10 mouse cellular contexts compared by ENCODE assay signal in the genomic region with DNA sequence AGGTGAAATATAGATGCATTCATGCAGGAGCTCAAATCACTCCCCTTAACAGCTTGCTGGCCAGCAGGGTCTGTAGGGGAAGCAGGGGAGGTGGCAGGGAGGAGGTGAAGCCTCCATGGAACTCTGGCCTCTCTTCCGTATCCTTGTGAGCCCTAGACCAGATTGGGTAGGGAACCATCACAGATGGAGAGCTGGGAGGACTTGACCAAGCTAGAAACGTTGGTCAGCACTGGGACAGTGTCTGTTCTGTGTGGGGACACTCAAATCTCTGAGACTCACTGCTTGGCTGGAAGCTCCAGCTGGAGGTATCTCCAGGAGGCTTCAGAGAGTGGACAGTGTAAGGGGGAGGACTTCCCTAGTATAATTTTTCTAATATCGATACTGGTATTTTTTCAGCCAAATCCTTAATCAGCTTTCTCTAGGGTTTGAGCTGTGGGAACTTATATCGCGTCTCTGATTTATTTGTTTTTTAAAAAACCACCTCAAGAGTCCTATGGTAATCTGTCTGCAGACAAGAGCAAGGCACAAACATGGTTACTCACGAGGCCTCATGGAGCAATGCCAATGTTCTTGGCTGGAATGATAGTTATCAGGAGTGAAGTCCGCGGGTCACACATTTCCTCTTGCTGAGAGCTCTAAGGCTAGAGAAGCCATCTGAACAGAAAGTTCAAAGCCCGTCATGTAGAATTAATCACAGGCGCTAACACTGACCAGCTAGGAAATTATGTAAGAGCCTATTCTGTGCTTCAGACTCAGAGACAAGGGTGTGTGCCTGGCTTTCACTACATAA. TPM values are rescaled to one million over a fixed set of nuclear protein-coding genes. Genes with fewer than 3 reads are reported as not detected.
A peak's percentile ranks its signal among the peaks of the same experiment; 100 is the strongest.
DNase-seq lines count a peak whose midpoint lies in the region; ATAC-seq and TF ChIP-seq lines count a peak whose summit lies in the region.
"Had no signal": no experiment of that assay in that cellular context is flagged by ENCODE, and none has a peak within 500 bp of the region (broad histone marks: within the 10 kb centered on the region; RNA-seq: fewer than 3 reads in every experiment).

No protein-coding gene starts in this region.

- peak overlapping the region; percentile 77 for H3K4me2 ChIP-seq in intestine, embryonic 15.5 days (replicated peaks)
- no peak overlapping the region; the same call in 1 of the 2 replicates for H3K4me2 ChIP-seq in intestine, embryonic 16.5 days (ENCODE audit: low read depth, low read length)
- peak overlapping the region; percentile 79; the same call in 1 of the 2 replicates for H3K4me2 ChIP-seq in stomach, embryonic 14.5 days (replicated peaks; ENCODE audit: low read depth, low read length)
- H3K4me2 ChIP-seq in stomach, postnatal 0 days (replicated peaks; ENCODE audit: low read depth) = no peak overlapping the region
- peak overlapping the region; percentile 80; the same call in 1 of the 2 replicates for H3K4me2 ChIP-seq in hindbrain, embryonic 13.5 days

- TF ChIP-seq CTCF in stomach, postnatal 0 days (IDR thresholded peaks at IDR 0.05; ENCODE audit: low read depth) = no peak

- no peaks in the 10 kb centered on the region for H3K27me3 ChIP-seq in intestine, embryonic 15.5 days (replicated peaks)
- H3K27me3 ChIP-seq in intestine, embryonic 16.5 days (replicated peaks; ENCODE audit: control insufficient read depth, insufficient read depth, low read length) = no peaks in the 10 kb centered on the region
- H3K27me3 ChIP-seq in stomach, embryonic 14.5 days (ENCODE audit: control insufficient read depth, insufficient read depth, low read length) = no peaks in the 10 kb centered on the region
- no peaks in the 10 kb centered on the region for H3K27me3 ChIP-seq in stomach, postnatal 0 days (ENCODE audit: control insufficient read depth, insufficient read depth, low read length)
- H3K27me3 ChIP-seq in hindbrain, embryonic 13.5 days = peaks cover 13% of the 10 kb centered on the region

- TF ChIP-seq EP300 in stomach, postnatal 0 days (optimal IDR thresholded peaks at IDR 0.05) = no peak

- H3K4me1 ChIP-seq in intestine, embryonic 15.5 days (replicated peaks) = no peaks in the 10 kb centered on the region
- peaks cover 2% of the 10 kb centered on the region; the same call in 1 of the 2 replicates for H3K4me1 ChIP-seq in intestine, embryonic 16.5 days (ENCODE audit: control insufficient read depth, insufficient read depth, low read length)
- H3K4me1 ChIP-seq in stomach, embryonic 14.5 days (ENCODE audit: control insufficient read depth, insufficient read depth, low read length) = no peaks in the 10 kb centered on the region
- H3K4me1 ChIP-seq in stomach, postnatal 0 days (replicated peaks; ENCODE audit: control insufficient read depth, insufficient read depth) = no peaks in the 10 kb centered on the region
- H3K4me1 ChIP-seq in hindbrain, embryonic 13.5 days (replicated peaks) = peaks cover 15% of the 10 kb centered on the region

- no peak overlapping the region for H3K27ac ChIP-seq in intestine, embryonic 15.5 days
- no peak overlapping the region for H3K27ac ChIP-seq in intestine, embryonic 16.5 days (ENCODE audit: low read length)
- H3K27ac ChIP-seq in stomach, embryonic 14.5 days (ENCODE audit: low read length) = no peak overlapping the region
- no peak overlapping the region for H3K27ac ChIP-seq in stomach, postnatal 0 days (replicated peaks)
- H3K27ac ChIP-seq in hindbrain, embryonic 13.5 days = no peak overlapping the region
- H3K27ac ChIP-seq: macrophage had no signal

- no peak for DNase-seq in stomach, postnatal 0 days (ENCODE audit: low spot score)
- no peak for DNase-seq in spleen, adult 18-20 months
- DNase-seq in embryo, embryonic 9.5 days (ENCODE audit: extremely low spot score) = no peak
- DNase-seq in kidney, postnatal 14 days = no peak
- DNase-seq: adrenal gland, postnatal 25 days had no signal

- no peaks in the 10 kb centered on the region for H3K9me3 ChIP-seq in intestine, embryonic 15.5 days
- no peaks in the 10 kb centered on the region for H3K9me3 ChIP-seq in intestine, embryonic 16.5 days (ENCODE audit: control insufficient read depth, low read length)
- no peaks in the 10 kb centered on the region for H3K9me3 ChIP-seq in stomach, embryonic 14.5 days (ENCODE audit: control insufficient read depth, low read depth, low read length)
- no peaks in the 10 kb centered on the region for H3K9me3 ChIP-seq in stomach, postnatal 0 days (ENCODE audit: control insufficient read depth, low read length)
- H3K9me3 ChIP-seq in hindbrain, embryonic 13.5 days = no peaks in the 10 kb centered on the region

- 72% methylated on average over 10 of the region's 10 CpGs for WGBS in intestine, embryonic 15.5 days
- 72% methylated on average over 10 of the region's 10 CpGs for WGBS in intestine, embryonic 16.5 days
- 66% methylated on average over 10 of the region's 10 CpGs for WGBS in stomach, embryonic 14.5 days
- 66% methylated on average over 10 of the region's 10 CpGs for WGBS in stomach, postnatal 0 days
- 83% methylated on average over 10 of the region's 10 CpGs for WGBS in hindbrain, embryonic 13.5 days

- no peaks in the 10 kb centered on the region for H3K36me3 ChIP-seq in intestine, embryonic 15.5 days
- H3K36me3 ChIP-seq in intestine, embryonic 16.5 days (ENCODE audit: control insufficient read depth, insufficient read depth, low read length) = no peaks in the 10 kb centered on the region
- H3K36me3 ChIP-seq in stomach, embryonic 14.5 days (ENCODE audit: control insufficient read depth, insufficient read depth, low read length) = no peaks in the 10 kb centered on the region
- H3K36me3 ChIP-seq in stomach, postnatal 0 days (ENCODE audit: control insufficient read depth, insufficient read depth, low read length) = no peaks in the 10 kb centered on the region
- H3K36me3 ChIP-seq in hindbrain, embryonic 13.5 days = no peaks in the 10 kb centered on the region

- ATAC-seq in intestine, embryonic 15.5 days = no peak
- no peak for ATAC-seq in intestine, embryonic 16.5 days
- ATAC-seq in stomach, embryonic 14.5 days (ENCODE audit: insufficient number of reproducible peaks, insufficient read depth, low FRiP score, low read depth) = no peak
- no peak for ATAC-seq in stomach, postnatal 0 days (ENCODE audit: low FRiP score, low TSS enrichment)
- 0 out of 2 replicates have a peak, but pooled peaks have one; percentile 0 for ATAC-seq in hindbrain, embryonic 13.5 days (ENCODE audit: low FRiP score)

- no peak overlapping the region for H3K4me3 ChIP-seq in intestine, embryonic 15.5 days (replicated peaks)
- H3K4me3 ChIP-seq in intestine, embryonic 16.5 days (ENCODE audit: low read length) = no peak overlapping the region
- no peak overlapping the region for H3K4me3 ChIP-seq in stomach, embryonic 14.5 days (ENCODE audit: low read depth, low read length)
- H3K4me3 ChIP-seq in stomach, postnatal 0 days (ENCODE audit: low read depth, low read length) = no peak overlapping the region
- H3K4me3 ChIP-seq in hindbrain, embryonic 13.5 days = no peak overlapping the region

- no peak overlapping the region for H3K9ac ChIP-seq in intestine, embryonic 15.5 days
- no peak overlapping the region for H3K9ac ChIP-seq in intestine, embryonic 16.5 days (ENCODE audit: low read depth, low read length)
- H3K9ac ChIP-seq in stomach, embryonic 14.5 days (replicated peaks; ENCODE audit: low read depth, low read length) = no peak overlapping the region
- no peak overlapping the region for H3K9ac ChIP-seq in stomach, postnatal 0 days (ENCODE audit: low read length)
- no peak overlapping the region for H3K9ac ChIP-seq in hindbrain, embryonic 13.5 days

RNA-seq across cellular contexts. Expression of a gene that starts 1.0 kb away (rescaled TPM):
- 2.8 and 3.2 TPM in 2 replicates for polyA plus RNA-seq in intestine, embryonic 15.5 days (2015; fragmentation: Nextera tagmentation; extraction: Ambion mirVana)
- 1.5 and 1.7 TPM in 2 replicates for polyA plus RNA-seq in intestine, embryonic 16.5 days (2015; fragmentation: Nextera tagmentation; extraction: Ambion mirVana)
- polyA plus RNA-seq in stomach, embryonic 14.5 days (2014; fragmentation: Nextera tagmentation; extraction: Ambion mirVana) = 6.9 and 8.1 TPM in 2 replicates
- polyA plus RNA-seq in stomach, postnatal 0 days (2015; fragmentation: Nextera tagmentation; extraction: Ambion mirVana) = 1.0 and 1.3 TPM in 2 replicates
- 35.9 and 38.0 TPM in 2 replicates for polyA plus RNA-seq in hindbrain, embryonic 13.5 days (2015; fragmentation: Nextera tagmentation; extraction: Ambion mirVana)
- polyA plus RNA-seq: macrophage had no signal

Comparison
In these comparisons a context has a peak if more than half of its experiments do, and no peak if none do; other contexts are left out.
1. H3K4me2 ChIP-seq: peak in intestine, embryonic 15.5 days (single experiment), stomach, embryonic 14.5 days (single experiment) and hindbrain, embryonic 13.5 days (single experiment); none in intestine, embryonic 16.5 days (single experiment) and stomach, postnatal 0 days (single experiment).